Mouse (Mus musculus) brain, embryonic 14.5 days (tissue): ENCODE data around the gene Ccdc130.

ENCODE experiments used
- CTCF ChIP-seq: fragments of 200-500 bp; IDR thresholded peaks from 2 replicates; pipeline ENCODE4 v1.5.1; 2012; ENCODE audit warnings: inconsistent platforms, mild to moderate bottlenecking, moderate library complexity, borderline replicate concordance; ENCODE audit not compliant: insufficient read depth, insufficient read length; ENCODE audit errors: extremely low read depth
- POLR2A ChIP-seq: fragments of 200-500 bp; IDR thresholded peaks from 2 replicates; pipeline ENCODE4 v1.6.1; 2012; ENCODE audit warnings: mild to moderate bottlenecking, inconsistent platforms, borderline replicate concordance; ENCODE audit not compliant: poor library complexity, insufficient read depth, insufficient read length, severe bottlenecking; ENCODE audit errors: extremely low read depth

GRCm38 (mm10) chr8:84291688-84292087 is 21.5 kb upstream of the Ccdc130 start:
- TF ChIP-seq POLR2A (no peak), CTCF (peak; percentile 84)
